ENCODE assay signal across 36 mouse cellular contexts in genomic region chr8:119668447-119668846, GRCm38 (mm10). TPM values are rescaled to one million over a fixed set of nuclear protein-coding genes. Genes with fewer than 3 reads are reported as not detected.
A peak's percentile ranks its signal among the peaks of the same experiment; 100 is the strongest.
DNase-seq lines count a peak whose midpoint lies in the region; ATAC-seq and TF ChIP-seq lines count a peak whose summit lies in the region.
"Had no signal": no experiment of that assay in that cellular context is flagged by ENCODE, and none has a peak within 500 bp of the region (broad histone marks: within the 10 kb centered on the region; RNA-seq: fewer than 3 reads in every experiment).

No protein-coding gene starts in this region.

- H3K27ac ChIP-seq in gastrocnemius, adult 2 months, result peak overlapping the region; percentile 97
- H3K27ac ChIP-seq in midbrain, embryonic 11.5 days (ENCODE audit: low read depth, low read length), result no peak overlapping the region
- no peak overlapping the region for H3K27ac ChIP-seq in midbrain, embryonic 13.5 days
- no peak overlapping the region for H3K27ac ChIP-seq in heart, embryonic 10.5 days
- H3K27ac ChIP-seq: embryonic facial prominence, embryonic 15.5 days; hindbrain, postnatal 0 days; layer of hippocampus, adult 2 months; left cerebral cortex, adult 2 months; liver, embryonic 14.5 days; midbrain, embryonic 12.5 days had no signal

- ATAC-seq in midbrain, embryonic 11.5 days (ENCODE audit: low FRiP score), result no peak
- ATAC-seq in midbrain, embryonic 13.5 days, result no peak
- ATAC-seq: activated CD4-positive, CD25-positive, alpha-beta regulatory T cell, adult 4 months; forebrain, embryonic 16.5 days; hindbrain, postnatal 0 days had no signal

- 0 out of 2 replicates have a peak overlapping the region, but pooled peaks have one; percentile 24 for H3K9ac ChIP-seq in midbrain, embryonic 11.5 days (ENCODE audit: low read length)
- no peak overlapping the region for H3K9ac ChIP-seq in midbrain, embryonic 13.5 days (replicated peaks)
- H3K9ac ChIP-seq: embryonic facial prominence, embryonic 15.5 days; liver, embryonic 14.5 days; midbrain, embryonic 12.5 days had no signal

- H3K9me3 ChIP-seq in midbrain, embryonic 11.5 days (ENCODE audit: control insufficient read depth, low read length), result no peaks in the 10 kb centered on the region
- no peaks in the 10 kb centered on the region for H3K9me3 ChIP-seq in midbrain, embryonic 13.5 days
- H3K9me3 ChIP-seq in heart, embryonic 10.5 days, result no peaks in the 10 kb centered on the region
- H3K9me3 ChIP-seq: embryonic facial prominence, embryonic 10.5 days; embryonic facial prominence, embryonic 15.5 days; midbrain, embryonic 12.5 days had no signal

- peaks cover 24% of the 10 kb centered on the region for H3K4me1 ChIP-seq in midbrain, embryonic 11.5 days (ENCODE audit: control insufficient read depth, insufficient read depth, low read length)
- H3K4me1 ChIP-seq in midbrain, embryonic 13.5 days (replicated peaks), result peaks cover 17% of the 10 kb centered on the region
- peaks cover 53% of the 10 kb centered on the region for H3K4me1 ChIP-seq in heart, embryonic 10.5 days

- intact Hi-C loops in gastrocnemius, adult 2 months (cut with DNase I), result loop anchor here (5.0 kb wide), 1 partner anchor 51 kb away; no protein-coding TSS in a partner anchor
- intact Hi-C loops in gastrocnemius, postnatal 14 days (cut with DNase I; ENCODE audit: low total_unique reads), result no loop called here
- intact Hi-C loops in left cerebral cortex, postnatal 10 days (cut with DNase I), result no loop called here

- no peaks in the 10 kb centered on the region; the same call in 1 of the 2 replicates for H3K27me3 ChIP-seq in midbrain, embryonic 11.5 days (ENCODE audit: control insufficient read depth, insufficient read depth, low read length)
- H3K27me3 ChIP-seq in midbrain, embryonic 13.5 days, result 0 out of 2 replicates have a peak, but pooled peaks cover 8% of the 10 kb centered on the region
- peaks cover 14% of the 10 kb centered on the region; the same call in 1 of the 2 replicates for H3K27me3 ChIP-seq in heart, embryonic 10.5 days (ENCODE audit: insufficient read depth, poor library complexity, severe bottlenecking)

- no peak for TF ChIP-seq CTCF in gastrocnemius, adult 2 months (IDR thresholded peaks at IDR 0.05)

- peak overlapping the region; percentile 78 for H3K4me3 ChIP-seq in gastrocnemius, adult 2 months
- no peak overlapping the region for H3K4me3 ChIP-seq in midbrain, embryonic 11.5 days (ENCODE audit: low read depth, low read length)
- no peak overlapping the region for H3K4me3 ChIP-seq in midbrain, embryonic 13.5 days (replicated peaks)
- no peak overlapping the region for H3K4me3 ChIP-seq in heart, embryonic 10.5 days
- H3K4me3 ChIP-seq: embryonic facial prominence, embryonic 10.5 days; embryonic facial prominence, embryonic 15.5 days; layer of hippocampus, adult 2 months; left cerebral cortex, adult 2 months; midbrain, embryonic 12.5 days had no signal

- H3K4me2 ChIP-seq in midbrain, embryonic 11.5 days, result no peak overlapping the region
- no peak overlapping the region for H3K4me2 ChIP-seq in midbrain, embryonic 13.5 days (replicated peaks)
- H3K4me2 ChIP-seq: embryonic facial prominence, embryonic 15.5 days; midbrain, embryonic 12.5 days had no signal

- peak; percentile 47 for DNase-seq in adrenal gland, postnatal 14 days
- no peak for DNase-seq in adrenal gland, postnatal 4 days (ENCODE audit: low spot score in 2 of 2)
- no peak for DNase-seq in gastrocnemius, adult 2 months
- no peak for DNase-seq in gastrocnemius, postnatal 14 days
- DNase-seq in midbrain, embryonic 11.5 days (ENCODE audit: low spot score, missing footprints), result no peak
- DNase-seq in heart, embryonic 10.5 days (ENCODE audit: low spot score), result no peak
- DNase-seq in left cerebral cortex, postnatal 10 days (ENCODE audit: extremely low spot score in 1 of 2, low spot score in 2 of 2), result no peak
- DNase-seq: adrenal gland, adult 8-10 months; cerebellum, adult 2 months; cerebellum, postnatal 14 days; heart, postnatal 14 days; kidney, adult 2 months; kidney, postnatal 36 days; left cerebral cortex, postnatal 4 days; liver; lung, adult 2 months; lung, postnatal 14 days had no signal

- WGBS in midbrain, embryonic 11.5 days, result 53% methylated on average over 9 of the region's 9 CpGs
- 41% methylated on average over 9 of the region's 9 CpGs for WGBS in midbrain, embryonic 13.5 days
- 72% methylated on average over 9 of the region's 9 CpGs for WGBS in heart, embryonic 10.5 days

- no peaks in the 10 kb centered on the region for H3K36me3 ChIP-seq in midbrain, embryonic 11.5 days (ENCODE audit: control insufficient read depth, insufficient read depth, low read length)
- no peaks in the 10 kb centered on the region for H3K36me3 ChIP-seq in midbrain, embryonic 13.5 days
- H3K36me3 ChIP-seq in heart, embryonic 10.5 days, result no peaks in the 10 kb centered on the region
- H3K36me3 ChIP-seq: embryonic facial prominence, embryonic 10.5 days; embryonic facial prominence, embryonic 15.5 days; midbrain, embryonic 12.5 days had no signal

RNA-seq across cellular contexts. Expression of gene Wfdc1, which starts 2.3 kb away (rescaled TPM):
- 10.4 and 10.7 TPM in 2 replicates for total RNA-seq in adrenal gland, postnatal 14 days (2021)
- total RNA-seq in adrenal gland, postnatal 4 days (2021), result 10 to 100 TPM; 19.7 to 26.9 TPM
- 10 to 100 TPM; 96.5 to 98.7 TPM for total RNA-seq in gastrocnemius, adult 2 months (2021)
- total RNA-seq in gastrocnemius, postnatal 14 days (2021), result 10 to 100 TPM; 65.6 to 68.3 TPM
- 8.8 and 11.8 TPM in 2 replicates for polyA plus RNA-seq in midbrain, embryonic 11.5 days (2014; fragmentation: Nextera tagmentation; extraction: Ambion mirVana)
- 2.0 and 2.1 TPM in 2 replicates for polyA plus RNA-seq in midbrain, embryonic 13.5 days (2015; fragmentation: Nextera tagmentation; extraction: Ambion mirVana)
- 1.3 and 1.6 TPM in 2 replicates for polyA plus RNA-seq in heart, embryonic 10.5 days (2016; fragmentation: Nextera tagmentation; extraction: Ambion mirVana)
- total RNA-seq in left cerebral cortex, postnatal 10 days (2021), result 1 to 10 TPM; 4.5 to 5.7 TPM
- total RNA-seq: CH12.LX; megakaryocyte progenitor cell, adult 5-6 weeks; monocyte, adult 5-6 weeks had no signal
- polyA plus RNA-seq: activated CD4-positive, CD25-positive, alpha-beta regulatory T cell, adult 4 months; C2C12 had no signal

RNA-seq across cellular contexts. Expression of gene Atp2c2, which starts 31.4 kb away (rescaled TPM):
- 0.41 TPM in 2 replicates for total RNA-seq in adrenal gland, postnatal 14 days (2021)
- total RNA-seq in adrenal gland, postnatal 4 days (2021), result under 1 TPM; 0.42 to 0.48 TPM
- total RNA-seq in gastrocnemius, adult 2 months (2021), result under 1 TPM; 0.08 to 0.10 TPM
- under 1 TPM in 1 of 2 experiments, not detected in 1; 0.12 TPM for total RNA-seq in gastrocnemius, postnatal 14 days (2021)
- 0.22 and 0.33 TPM in 2 replicates for polyA plus RNA-seq in midbrain, embryonic 11.5 days (2014; fragmentation: Nextera tagmentation; extraction: Ambion mirVana)
- polyA plus RNA-seq in midbrain, embryonic 13.5 days (2015; fragmentation: Nextera tagmentation; extraction: Ambion mirVana), result not detected in 2 replicates
- 0.36 and 1.5 TPM in 2 replicates for polyA plus RNA-seq in heart, embryonic 10.5 days (2016; fragmentation: Nextera tagmentation; extraction: Ambion mirVana)
- under 1 TPM; 0.55 to 0.79 TPM for total RNA-seq in left cerebral cortex, postnatal 10 days (2021)
- total RNA-seq: CH12.LX; gastrocnemius, adult 8-10 months; megakaryocyte progenitor cell, adult 5-6 weeks; monocyte, adult 5-6 weeks had no signal
- polyA plus RNA-seq: activated CD4-positive, CD25-positive, alpha-beta regulatory T cell, adult 4 months had no signal

RNA-seq across cellular contexts. Expression of gene Kcng4, which starts 33.0 kb away (rescaled TPM):
- total RNA-seq in adrenal gland, postnatal 14 days (2021), result 0.41 and 0.74 TPM in 2 replicates
- total RNA-seq in adrenal gland, postnatal 4 days (2021), result under 1 TPM; 0.59 to 0.81 TPM
- 10 to 100 TPM; 14.1 to 14.3 TPM for total RNA-seq in gastrocnemius, adult 2 months (2021)
- total RNA-seq in gastrocnemius, postnatal 14 days (2021), result 1 to 10 TPM; 1.6 to 4.4 TPM
- 0.15 and 0.18 TPM in 2 replicates for polyA plus RNA-seq in midbrain, embryonic 11.5 days (2014; fragmentation: Nextera tagmentation; extraction: Ambion mirVana)
- polyA plus RNA-seq in midbrain, embryonic 13.5 days (2015; fragmentation: Nextera tagmentation; extraction: Ambion mirVana), result 0.08 and 0.47 TPM in 2 replicates
- polyA plus RNA-seq in heart, embryonic 10.5 days (2016; fragmentation: Nextera tagmentation; extraction: Ambion mirVana), result not detected in 2 replicates
- under 1 TPM; 0.55 to 0.60 TPM for total RNA-seq in left cerebral cortex, postnatal 10 days (2021)
- total RNA-seq: CH12.LX; left cerebral cortex, postnatal 4 days; megakaryocyte progenitor cell, adult 5-6 weeks; monocyte, adult 5-6 weeks had no signal
- polyA plus RNA-seq: activated CD4-positive, CD25-positive, alpha-beta regulatory T cell, adult 4 months; C2C12; forebrain, embryonic 16.5 days; heart, embryonic 14.5 days; hindbrain, embryonic 11.5 days; liver, embryonic 14.5 days; midbrain, embryonic 12.5 days had no signal

RNA-seq across cellular contexts. Expression of gene Adad2, which starts 55.9 kb away (rescaled TPM):
- not detected in 2 replicates for total RNA-seq in adrenal gland, postnatal 14 days (2021)
- not detected for total RNA-seq in adrenal gland, postnatal 4 days (2021)
- total RNA-seq in gastrocnemius, adult 2 months (2021), result not detected
- total RNA-seq in gastrocnemius, postnatal 14 days (2021), result not detected
- 0.11 and 0.27 TPM in 2 replicates for polyA plus RNA-seq in midbrain, embryonic 11.5 days (2014; fragmentation: Nextera tagmentation; extraction: Ambion mirVana)
- polyA plus RNA-seq in midbrain, embryonic 13.5 days (2015; fragmentation: Nextera tagmentation; extraction: Ambion mirVana), result not detected in 2 replicates
- polyA plus RNA-seq in heart, embryonic 10.5 days (2016; fragmentation: Nextera tagmentation; extraction: Ambion mirVana), result 0.14 TPM in 1 of 2 replicates, not detected in the other
- total RNA-seq in left cerebral cortex, postnatal 10 days (2021), result not detected
- total RNA-seq: adrenal gland, adult 8-10 months; CH12.LX; gastrocnemius, adult 8-10 months; heart, adult 8-10 months; heart, postnatal 14 days; megakaryocyte progenitor cell, adult 5-6 weeks; monocyte, adult 5-6 weeks had no signal
- polyA plus RNA-seq: activated CD4-positive, CD25-positive, alpha-beta regulatory T cell, adult 4 months; C2C12; forebrain, embryonic 16.5 days; heart, embryonic 14.5 days; hindbrain, embryonic 11.5 days; kidney, adult 2 months; liver, embryonic 14.5 days; lung, adult 2 months; neural tube, embryonic 14.5 days had no signal
